9 mouse cellular contexts compared by ENCODE assay signal in the genomic region with DNA sequence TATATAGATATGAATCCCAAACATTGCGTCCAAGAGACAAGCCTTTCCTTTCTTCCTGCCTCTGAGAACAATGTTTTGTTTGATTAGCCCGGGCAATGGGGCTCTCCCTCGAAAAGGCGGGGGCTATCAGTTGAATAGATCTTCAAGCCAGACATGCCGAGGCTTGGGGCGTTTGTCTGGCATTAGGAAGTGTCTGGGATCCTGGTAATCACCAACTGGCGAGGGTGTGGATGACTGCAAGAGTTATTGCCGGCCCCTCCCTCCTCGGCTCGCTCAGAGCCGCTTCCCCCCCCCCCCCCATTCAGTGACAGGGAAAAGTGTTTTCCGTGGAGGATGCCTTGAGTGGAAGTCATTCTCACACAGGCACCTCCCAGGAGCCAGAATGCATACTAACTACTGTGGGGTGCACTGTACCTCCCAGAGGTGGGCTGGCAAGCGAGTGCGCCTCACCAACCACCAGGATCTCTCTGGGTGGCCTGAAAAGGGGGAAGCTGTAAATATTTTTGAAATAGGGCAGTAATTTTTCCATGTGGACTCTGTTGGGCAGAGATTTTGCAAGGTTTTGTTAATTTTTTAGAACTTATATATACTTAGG.
A peak's percentile ranks its signal among the peaks of the same experiment; 100 is the strongest.
DNase-seq lines count a peak whose midpoint lies in the region; ATAC-seq and TF ChIP-seq lines count a peak whose summit lies in the region.
"Had no signal": no experiment of that assay in that cellular context is flagged by ENCODE, and none has a peak within 500 bp of the region (broad histone marks: within the 10 kb centered on the region; RNA-seq: fewer than 3 reads in every experiment).

No protein-coding gene starts in this region.

- H3K4me2 ChIP-seq in forebrain, embryonic 11.5 days (ENCODE audit: low read depth, low read length, severe bottlenecking), result peak overlapping the region; percentile 73
- peak overlapping the region; percentile 92 for H3K4me2 ChIP-seq in intestine, embryonic 15.5 days (replicated peaks)

- no peaks in the 10 kb centered on the region for H3K27me3 ChIP-seq in forebrain, embryonic 11.5 days (ENCODE audit: control insufficient read depth, insufficient read depth, low read length)
- no peaks in the 10 kb centered on the region for H3K27me3 ChIP-seq in intestine, embryonic 15.5 days (replicated peaks)
- H3K27me3 ChIP-seq in cerebellum, adult 2 months (ENCODE audit: control insufficient read depth, insufficient read depth, low read length), result no peaks in the 10 kb centered on the region

- H3K4me3 ChIP-seq in left cerebral cortex, adult 2 months, result peak overlapping the region; percentile 28
- peak overlapping the region; percentile 29 for H3K4me3 ChIP-seq in forebrain, embryonic 11.5 days (ENCODE audit: low read depth, low read length)
- H3K4me3 ChIP-seq in intestine, embryonic 15.5 days (replicated peaks), result peak overlapping the region; percentile 38
- H3K4me3 ChIP-seq in cerebellum, adult 2 months (replicated peaks; ENCODE audit: insufficient read depth, low read depth, low read length), result no peak overlapping the region

- peak; percentile 68 for ATAC-seq in forebrain, embryonic 11.5 days (replicated peaks; ENCODE audit: low FRiP score)
- ATAC-seq in intestine, embryonic 15.5 days, result peak; percentile 48

- H3K4me1 ChIP-seq in forebrain, embryonic 11.5 days (replicated peaks; ENCODE audit: control insufficient read depth, insufficient read depth, low read length), result peaks cover 5% of the 10 kb centered on the region; the same call in 1 of the 2 replicates
- H3K4me1 ChIP-seq in intestine, embryonic 15.5 days (replicated peaks), result peaks cover 11% of the 10 kb centered on the region
- no peaks in the 10 kb centered on the region for H3K4me1 ChIP-seq in cerebellum, adult 2 months (ENCODE audit: control insufficient read depth, insufficient read depth, low read length)

- WGBS in forebrain, embryonic 11.5 days, result 4% methylated on average over 14 of the region's 14 CpGs
- WGBS in intestine, embryonic 15.5 days, result 4% methylated on average over 14 of the region's 14 CpGs
- 25% methylated on average over 14 of the region's 14 CpGs for WGBS in cerebellum, adult 2 months

- no peak for TF ChIP-seq CTCF in left cerebral cortex, adult 2 months (IDR thresholded peaks at IDR 0.05)
- TF ChIP-seq CTCF in cerebellum, adult 2 months (IDR thresholded peaks at IDR 0.05; ENCODE audit: borderline replicate concordance, insufficient read depth, low read depth, low read length), result no peak

- H3K27ac ChIP-seq in left cerebral cortex, adult 2 months, result no peak overlapping the region
- H3K27ac ChIP-seq in forebrain, embryonic 11.5 days (ENCODE audit: low read depth, low read length), result peak overlapping the region; percentile 78
- H3K27ac ChIP-seq in intestine, embryonic 15.5 days, result peak overlapping the region; percentile 87
- no peak overlapping the region for H3K27ac ChIP-seq in cerebellum, adult 2 months (ENCODE audit: insufficient read depth, low read length)

- no peak for TF ChIP-seq POLR2A in cerebellum, adult 2 months (IDR thresholded peaks at IDR 0.05; ENCODE audit: borderline replicate concordance, insufficient read depth, low read length)

- intact Hi-C loops in left cerebral cortex, adult 2 months (cut with DNase I), result loop anchor here (5.0 kb wide), 1 partner anchor 212 kb away; no protein-coding TSS in a partner anchor

- peak overlapping the region; percentile 51 for H3K9ac ChIP-seq in forebrain, embryonic 11.5 days (ENCODE audit: low read length)
- H3K9ac ChIP-seq in intestine, embryonic 15.5 days, result 0 out of 2 replicates have a peak overlapping the region, but pooled peaks have one; percentile 48

- DNase-seq in left cerebral cortex, adult 2 months (ENCODE audit: extremely low spot score in 1 of 2, low spot score in 2 of 2), result no peak
- DNase-seq in left cerebral cortex, adult 9 months (ENCODE audit: low spot score in 2 of 2), result no peak
- peak; percentile 72 for DNase-seq in forebrain, embryonic 11.5 days (ENCODE audit: low spot score)
- DNase-seq in lung, postnatal 4 days, result peak; percentile 36 to 41
- DNase-seq in cerebellum, adult 2 months, result no peak
- DNase-seq in testis, postnatal 14 days (ENCODE audit: low spot score), result no peak
- DNase-seq in adrenal gland, postnatal 25 days, result no peak

- H3K9me3 ChIP-seq in forebrain, embryonic 11.5 days (ENCODE audit: control insufficient read depth, low read length), result no peaks in the 10 kb centered on the region
- H3K9me3 ChIP-seq in intestine, embryonic 15.5 days, result no peaks in the 10 kb centered on the region

- H3K36me3 ChIP-seq in forebrain, embryonic 11.5 days (ENCODE audit: control insufficient read depth, insufficient read depth, low read length), result no peaks in the 10 kb centered on the region
- no peaks in the 10 kb centered on the region for H3K36me3 ChIP-seq in intestine, embryonic 15.5 days
- H3K36me3 ChIP-seq: G1E had no signal

Comparison
In these comparisons a context has a peak if more than half of its experiments do, and no peak if none do; other contexts are left out.
1. DNase-seq: peak in forebrain, embryonic 11.5 days (single experiment) and lung, postnatal 4 days (2 of 2); none in left cerebral cortex, adult 2 months (0 of 2), left cerebral cortex, adult 9 months (0 of 2), cerebellum, adult 2 months (0 of 2), testis, postnatal 14 days (single experiment) and adrenal gland, postnatal 25 days (single experiment).
2. H3K27ac ChIP-seq: peak in forebrain, embryonic 11.5 days (single experiment) and intestine, embryonic 15.5 days (single experiment); none in left cerebral cortex, adult 2 months (single experiment) and cerebellum, adult 2 months (single experiment).